Mouse (Mus musculus): Measurements from ENCODE around the gene Vti1a.

DNA sequence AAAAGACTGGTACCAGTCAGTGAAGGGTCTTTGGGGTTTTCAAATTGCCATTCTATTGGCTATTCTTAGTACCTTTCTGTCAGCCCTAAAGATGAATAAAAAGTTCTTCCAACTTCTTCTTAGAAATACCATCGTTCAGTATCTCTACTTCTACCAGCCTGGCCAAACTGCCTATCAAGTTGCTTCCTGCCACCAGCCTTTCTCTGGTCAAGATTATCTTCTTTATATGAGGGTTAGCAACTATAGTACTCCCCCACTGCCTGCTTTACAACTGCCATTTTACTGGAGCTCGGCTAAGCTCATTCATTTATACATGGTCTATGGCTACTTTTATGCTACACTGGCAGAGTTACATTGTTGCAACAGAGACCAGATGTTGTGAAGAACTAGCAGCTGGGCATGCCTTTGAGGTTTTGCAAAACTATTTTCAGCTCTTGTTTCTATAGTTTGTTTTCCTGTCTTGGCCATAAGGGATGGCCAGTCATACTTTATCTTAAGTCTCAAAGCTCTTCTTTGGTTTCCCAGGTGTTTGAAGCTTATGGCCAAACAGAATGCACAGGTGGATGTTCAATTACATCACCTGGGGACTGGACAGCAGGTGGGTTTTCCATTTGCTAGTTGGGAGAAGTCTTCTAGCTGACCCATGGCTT, 25.3 kb upstream of the Vti1a start:
- TF ChIP-seq CTCF (IDR thresholded peaks at IDR 0.05; ENCODE audit: borderline replicate concordance, extremely low read depth, insufficient read depth, insufficient read length) (no peak), POLR2A (IDR thresholded peaks at IDR 0.05; ENCODE audit: borderline replicate concordance, extremely low read depth, insufficient read depth, insufficient read length, poor library complexity, severe bottlenecking) (no peak)
